Mouse (Mus musculus): ENCODE measurements around the gene Tmod2. TPM values are rescaled to one million over a fixed set of nuclear protein-coding genes. Genes with fewer than 3 reads are reported as not detected.

Tmod2 gene
- polyA plus RNA-seq, 1 experiment from 2014 or later: 22.8 TPM

DNA sequence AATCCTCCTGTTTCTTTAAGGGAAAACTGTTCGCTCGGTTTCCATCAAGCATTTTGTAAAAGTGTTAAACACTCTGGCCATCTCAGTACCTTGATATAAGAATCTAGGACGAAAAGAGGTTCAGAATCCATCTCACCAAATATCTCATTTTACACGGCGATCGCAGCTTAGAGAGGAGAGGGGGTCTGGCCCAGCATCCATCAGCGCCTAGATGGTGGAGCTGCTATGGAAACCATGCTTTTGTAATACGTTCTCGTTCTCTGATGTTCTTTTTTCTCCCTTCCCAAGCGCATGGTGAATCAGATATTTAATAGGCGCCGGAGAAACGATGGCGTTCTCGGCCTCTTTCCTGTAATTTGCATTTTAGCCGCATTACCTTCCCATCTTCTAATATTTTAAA lies 1.2 kb downstream of the Tmod2 start:
- Histone ChIP-seq H3K36me3 (ENCODE audit: control insufficient read depth, insufficient read depth, low read length) (no peaks in the 10 kb centered on the region), H3K27ac (ENCODE audit: low read depth, low read length) (no peak overlapping the region), H3K4me3 (ENCODE audit: low read length) (peak overlapping the region; percentile 77), H3K4me2 (replicated peaks; ENCODE audit: low read depth, low read length) (peak overlapping the region; percentile 97), H3K9ac (ENCODE audit: low read depth, low read length) (peak overlapping the region; percentile 69; the same call in 1 of the 2 replicates), H3K4me1 (ENCODE audit: control insufficient read depth, insufficient read depth, low read length) (no peaks in the 10 kb centered on the region), H3K27me3 (ENCODE audit: control insufficient read depth, insufficient read depth, low read length) (no peaks in the 10 kb centered on the region), H3K9me3 (ENCODE audit: control insufficient read depth, low read length) (no peaks in the 10 kb centered on the region)
- 21% methylated on average over 16 of the region's 16 CpGs for WGBS
- no peak for ATAC-seq (ENCODE audit: low FRiP score, low TSS enrichment)

DNA sequence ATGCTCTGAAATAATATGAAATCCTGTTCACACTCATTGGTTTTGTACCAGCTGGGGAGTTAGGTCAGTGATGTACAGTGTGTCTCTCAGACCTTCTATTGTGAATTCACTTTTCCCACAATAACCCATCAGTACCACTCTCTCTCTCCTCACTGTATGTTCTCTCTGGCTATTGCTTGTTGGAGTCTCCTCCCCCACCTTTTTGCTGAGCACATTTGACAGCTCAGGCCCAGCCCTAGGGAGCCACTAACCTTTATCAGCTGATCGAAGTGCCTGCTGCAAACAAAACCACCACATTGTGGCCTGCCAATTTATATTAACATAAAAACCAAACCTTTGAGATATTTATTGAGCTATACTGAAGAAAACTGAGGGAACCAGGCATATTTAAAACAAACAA lies 1.6 kb downstream of the Tmod2 start:
- Histone ChIP-seq H3K9ac (ENCODE audit: low read depth, low read length) (no peak overlapping the region), H3K4me3 (ENCODE audit: low read length) (no peak overlapping the region; the same call in 1 of the 2 replicates), H3K4me1 (ENCODE audit: control insufficient read depth, insufficient read depth, low read length) (no peaks in the 10 kb centered on the region), H3K9me3 (ENCODE audit: control insufficient read depth, low read length) (no peaks in the 10 kb centered on the region), H3K27ac (ENCODE audit: low read depth, low read length) (no peak overlapping the region), H3K27me3 (ENCODE audit: control insufficient read depth, insufficient read depth, low read length) (no peaks in the 10 kb centered on the region), H3K36me3 (ENCODE audit: control insufficient read depth, insufficient read depth, low read length) (no peaks in the 10 kb centered on the region), H3K4me2 (replicated peaks; ENCODE audit: low read depth, low read length) (no peak overlapping the region)
- WGBS: 55% methylated on average over 1 of the region's 1 CpGs
- no peak for ATAC-seq (ENCODE audit: low FRiP score, low TSS enrichment)

DNA sequence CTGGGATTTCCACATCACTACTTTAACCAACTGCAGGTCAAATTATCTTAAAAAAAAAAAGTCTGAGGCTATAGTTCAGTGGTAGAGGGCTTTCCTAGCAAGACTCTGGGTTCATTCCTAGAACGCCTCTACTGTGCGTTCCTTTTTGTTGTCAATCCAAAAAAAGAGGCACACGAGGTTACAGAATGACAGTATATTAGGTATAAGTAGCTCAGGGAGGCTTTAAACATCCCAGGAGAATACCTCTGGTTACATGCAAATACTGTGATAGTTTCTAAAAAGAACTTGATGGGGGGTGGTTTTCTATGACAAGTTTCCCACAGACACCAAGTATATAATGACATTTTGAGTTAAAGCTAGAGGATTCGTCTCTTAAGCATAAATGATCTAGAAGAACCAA lies 3.6 kb downstream of the Tmod2 start:
- Histone ChIP-seq H3K27ac (ENCODE audit: low read depth, low read length) (no peak overlapping the region), H3K36me3 (ENCODE audit: control insufficient read depth, insufficient read depth, low read length) (no peaks in the 10 kb centered on the region), H3K4me3 (ENCODE audit: low read length) (no peak overlapping the region), H3K9ac (ENCODE audit: low read depth, low read length) (no peak overlapping the region), H3K27me3 (ENCODE audit: control insufficient read depth, insufficient read depth, low read length) (no peaks in the 10 kb centered on the region), H3K4me2 (replicated peaks; ENCODE audit: low read depth, low read length) (no peak overlapping the region), H3K4me1 (ENCODE audit: control insufficient read depth, insufficient read depth, low read length) (no peaks in the 10 kb centered on the region), H3K9me3 (ENCODE audit: control insufficient read depth, low read length) (no peaks in the 10 kb centered on the region)
- ATAC-seq (ENCODE audit: low FRiP score, low TSS enrichment): no peak
- 90% methylated on average over 4 of the region's 4 CpGs for WGBS

DNA sequence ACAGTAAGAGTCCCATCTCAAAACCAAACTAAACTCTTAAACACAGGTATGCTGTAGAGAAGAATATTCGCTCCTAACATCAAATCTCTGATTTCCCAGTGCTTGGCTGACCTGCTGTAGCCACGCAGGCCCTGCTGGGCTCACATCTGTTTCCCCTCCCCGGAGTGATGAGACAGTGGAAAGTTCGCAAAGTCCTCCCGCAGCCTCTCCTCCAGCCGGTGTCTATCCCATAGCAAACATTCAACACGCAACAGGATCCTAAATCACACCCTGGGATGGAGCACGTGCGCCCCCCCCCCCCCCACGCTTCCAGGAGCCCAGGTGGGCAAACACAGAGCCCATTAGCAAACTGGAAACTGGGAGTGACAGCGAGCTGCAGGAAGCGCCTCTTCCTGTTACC lies 9.6 kb downstream of the Tmod2 start:
- peak; percentile 57; the same call in 1 of the 2 replicates for ATAC-seq (ENCODE audit: low FRiP score, low TSS enrichment)
- 14% methylated on average over 12 of the region's 12 CpGs for WGBS
- Histone ChIP-seq H3K4me1 (ENCODE audit: control insufficient read depth, insufficient read depth, low read length) (0 out of 2 replicates have a peak, but pooled peaks cover 7% of the 10 kb centered on the region), H3K4me3 (ENCODE audit: low read length) (no peak overlapping the region), H3K36me3 (ENCODE audit: control insufficient read depth, insufficient read depth, low read length) (no peaks in the 10 kb centered on the region), H3K9me3 (ENCODE audit: control insufficient read depth, low read length) (no peaks in the 10 kb centered on the region), H3K27me3 (ENCODE audit: control insufficient read depth, insufficient read depth, low read length) (no peaks in the 10 kb centered on the region), H3K9ac (ENCODE audit: low read depth, low read length) (no peak overlapping the region), H3K27ac (ENCODE audit: low read depth, low read length) (0 out of 2 replicates have a peak overlapping the region, but pooled peaks have one; percentile 30), H3K4me2 (replicated peaks; ENCODE audit: low read depth, low read length) (peak overlapping the region; percentile 27)

DNA sequence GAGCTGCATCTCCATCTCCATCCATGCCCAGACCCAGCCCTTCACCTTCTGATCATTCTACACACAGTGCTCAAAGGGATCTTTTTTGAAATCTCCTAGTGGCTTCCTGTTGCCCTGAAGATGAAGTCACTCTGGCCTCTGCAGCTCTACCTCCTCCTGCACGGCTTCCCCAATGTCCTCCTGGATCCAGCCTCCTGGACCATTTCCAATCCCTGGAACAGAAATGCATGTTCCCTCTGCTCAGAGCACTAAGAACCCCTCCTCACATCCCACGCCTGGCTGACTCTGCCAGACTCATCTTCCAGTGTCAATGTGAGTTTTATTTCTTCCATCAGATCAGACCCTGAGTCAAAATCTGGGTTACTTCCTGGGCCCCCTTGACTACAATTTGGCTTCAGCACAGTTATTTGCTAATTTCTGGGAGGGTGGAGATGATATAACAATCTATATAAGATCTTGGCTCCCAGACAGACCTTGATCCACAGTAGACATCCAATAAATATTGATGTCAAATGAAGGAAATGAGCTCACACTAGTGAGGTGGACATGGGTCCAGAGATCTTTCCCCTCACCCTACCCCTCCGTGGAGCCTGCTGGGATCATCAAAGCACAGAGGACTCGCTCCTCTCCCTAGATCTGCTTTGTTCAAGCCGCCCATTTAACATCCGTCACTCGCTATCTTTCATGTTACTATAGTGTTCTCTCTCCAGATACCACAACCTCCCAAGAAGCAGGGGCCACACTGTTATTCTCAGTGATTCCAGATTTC lies 10.8 kb downstream of the Tmod2 start:
- ATAC-seq (ENCODE audit: low FRiP score, low TSS enrichment): no peak
- 63% methylated on average over 7 of the region's 7 CpGs for WGBS

DNA sequence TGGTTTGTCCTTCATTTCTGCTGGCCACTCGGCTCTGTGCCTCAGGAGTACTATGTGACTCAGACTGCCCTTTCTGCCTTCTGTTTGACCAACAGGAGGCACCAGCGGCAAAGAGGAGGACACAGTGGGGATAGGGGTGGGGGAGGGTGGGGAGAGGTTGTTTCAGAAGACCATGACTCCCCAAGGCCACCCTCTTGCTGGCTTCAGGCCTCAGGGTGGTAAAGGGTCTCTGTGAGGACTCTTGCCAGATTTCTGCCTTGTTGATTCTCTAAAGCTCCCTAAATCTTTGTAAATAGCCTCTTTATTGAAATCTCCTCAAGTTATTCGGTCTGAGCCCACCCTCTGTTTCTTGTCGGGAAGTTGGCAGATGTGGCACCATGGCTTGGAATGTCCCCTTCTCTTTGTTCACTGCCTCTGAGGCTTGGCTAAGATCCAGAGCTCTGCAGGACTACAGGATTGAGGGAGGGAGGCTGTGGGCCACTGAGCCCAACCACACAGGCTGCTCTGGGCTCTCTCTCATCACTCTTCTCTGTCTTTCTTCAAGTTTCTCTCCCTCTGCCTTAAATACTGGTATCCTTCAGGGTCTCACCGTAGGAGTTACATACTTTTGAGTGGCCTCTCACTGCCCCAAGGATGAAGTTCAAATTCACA lies 11.8 kb downstream of the Tmod2 start:
- no peak overlapping the region for H3K4me3 ChIP-seq (ENCODE audit: low read length)
- ATAC-seq (ENCODE audit: low FRiP score, low TSS enrichment): peak; percentile 33; the same call in 1 of the 2 replicates
- H3K27ac ChIP-seq (ENCODE audit: low read depth, low read length): no peak overlapping the region

More for the DNA sequence above, 10.8 kb downstream of the Tmod2 start:
- no peak overlapping the region for H3K27ac ChIP-seq (ENCODE audit: low read depth, low read length)
- H3K4me2 ChIP-seq (replicated peaks; ENCODE audit: low read depth, low read length): no peak overlapping the region
- H3K9me3 ChIP-seq (ENCODE audit: control insufficient read depth, low read length): no peaks in the 10 kb centered on the region
- H3K27me3 ChIP-seq (ENCODE audit: control insufficient read depth, insufficient read depth, low read length): no peaks in the 10 kb centered on the region
- no peaks in the 10 kb centered on the region for H3K36me3 ChIP-seq (ENCODE audit: control insufficient read depth, insufficient read depth, low read length)
- no peak overlapping the region for H3K9ac ChIP-seq (ENCODE audit: low read depth, low read length)
- no peak overlapping the region for H3K4me3 ChIP-seq (ENCODE audit: low read length)
- 0 out of 2 replicates have a peak, but pooled peaks cover 7% of the 10 kb centered on the region for H3K4me1 ChIP-seq (ENCODE audit: control insufficient read depth, insufficient read depth, low read length)

DNA sequence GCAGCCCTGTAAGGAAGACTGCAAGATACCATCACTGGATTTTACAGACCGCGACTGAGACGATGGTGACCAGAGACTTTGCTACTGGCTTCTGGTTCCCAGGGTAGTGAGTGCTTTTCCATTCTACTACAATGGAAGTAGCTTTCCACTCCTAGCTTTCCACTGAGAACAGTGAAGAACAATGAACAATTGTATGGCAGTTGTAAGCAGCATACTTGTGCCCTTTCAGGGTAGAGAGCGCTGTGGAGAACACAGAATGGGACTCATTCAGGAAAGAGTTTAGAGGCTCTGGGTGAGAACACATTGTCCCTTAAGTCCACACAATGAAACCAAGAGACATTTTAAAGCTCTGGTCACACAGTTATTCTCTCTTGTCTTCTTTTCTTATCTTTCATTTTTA lies 13.5 kb downstream of the Tmod2 start:
- WGBS: 80% methylated on average over 4 of the region's 4 CpGs
- H3K9ac ChIP-seq (ENCODE audit: low read depth, low read length): no peak overlapping the region
- no peak overlapping the region for H3K4me3 ChIP-seq (ENCODE audit: low read length)
- H3K27me3 ChIP-seq (ENCODE audit: control insufficient read depth, insufficient read depth, low read length): no peaks in the 10 kb centered on the region
- H3K9me3 ChIP-seq (ENCODE audit: control insufficient read depth, low read length): no peaks in the 10 kb centered on the region
- no peak for ATAC-seq (ENCODE audit: low FRiP score, low TSS enrichment)
- no peaks in the 10 kb centered on the region for H3K36me3 ChIP-seq (ENCODE audit: control insufficient read depth, insufficient read depth, low read length)
- no peak overlapping the region for H3K4me2 ChIP-seq (replicated peaks; ENCODE audit: low read depth, low read length)
- no peak overlapping the region for H3K27ac ChIP-seq (ENCODE audit: low read depth, low read length)
- 0 out of 2 replicates have a peak, but pooled peaks cover 7% of the 10 kb centered on the region for H3K4me1 ChIP-seq (ENCODE audit: control insufficient read depth, insufficient read depth, low read length)

More for the DNA sequence above, 11.8 kb downstream of the Tmod2 start:
- no peaks in the 10 kb centered on the region for H3K9me3 ChIP-seq (ENCODE audit: control insufficient read depth, low read length)
- H3K27me3 ChIP-seq (ENCODE audit: control insufficient read depth, insufficient read depth, low read length): no peaks in the 10 kb centered on the region
- H3K36me3 ChIP-seq (ENCODE audit: control insufficient read depth, insufficient read depth, low read length): no peaks in the 10 kb centered on the region
- 0 out of 2 replicates have a peak, but pooled peaks cover 7% of the 10 kb centered on the region for H3K4me1 ChIP-seq (ENCODE audit: control insufficient read depth, insufficient read depth, low read length)
- WGBS: 64% methylated on average over 5 of the region's 5 CpGs
- H3K9ac ChIP-seq (ENCODE audit: low read depth, low read length): no peak overlapping the region
- H3K4me2 ChIP-seq (replicated peaks; ENCODE audit: low read depth, low read length): no peak overlapping the region

DNA sequence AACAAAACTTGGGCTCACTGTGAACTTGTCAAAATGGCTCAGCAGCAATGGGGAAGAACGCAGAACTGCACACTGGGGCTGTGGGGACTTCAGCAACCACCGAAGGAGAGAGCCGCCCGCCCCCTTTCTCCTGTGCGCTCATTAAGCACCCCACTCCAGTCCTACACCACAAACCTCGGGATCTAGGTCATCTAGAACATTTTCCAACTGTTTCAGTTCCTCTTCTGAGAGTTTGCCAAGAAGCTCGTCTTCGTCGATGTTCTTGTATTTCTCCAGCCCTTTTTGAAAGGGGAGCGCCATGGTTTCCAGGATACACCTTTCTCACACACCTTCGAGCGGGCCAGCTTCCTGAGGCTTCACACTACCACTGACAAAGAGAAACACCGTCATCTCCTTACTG lies 14.1 kb downstream of the Tmod2 start:
- no peak overlapping the region for H3K27ac ChIP-seq (ENCODE audit: low read depth, low read length)
- H3K4me2 ChIP-seq (replicated peaks; ENCODE audit: low read depth, low read length): no peak overlapping the region
- 0 out of 2 replicates have a peak, but pooled peaks cover 7% of the 10 kb centered on the region for H3K4me1 ChIP-seq (ENCODE audit: control insufficient read depth, insufficient read depth, low read length)
- H3K9me3 ChIP-seq (ENCODE audit: control insufficient read depth, low read length): no peaks in the 10 kb centered on the region
- ATAC-seq (ENCODE audit: low FRiP score, low TSS enrichment): no peak
- H3K9ac ChIP-seq (ENCODE audit: low read depth, low read length): no peak overlapping the region
- no peak overlapping the region for H3K4me3 ChIP-seq (ENCODE audit: low read length)
- H3K27me3 ChIP-seq (ENCODE audit: control insufficient read depth, insufficient read depth, low read length): no peaks in the 10 kb centered on the region
- H3K36me3 ChIP-seq (ENCODE audit: control insufficient read depth, insufficient read depth, low read length): no peaks in the 10 kb centered on the region
- 86% methylated on average over 13 of the region's 13 CpGs for WGBS

DNA sequence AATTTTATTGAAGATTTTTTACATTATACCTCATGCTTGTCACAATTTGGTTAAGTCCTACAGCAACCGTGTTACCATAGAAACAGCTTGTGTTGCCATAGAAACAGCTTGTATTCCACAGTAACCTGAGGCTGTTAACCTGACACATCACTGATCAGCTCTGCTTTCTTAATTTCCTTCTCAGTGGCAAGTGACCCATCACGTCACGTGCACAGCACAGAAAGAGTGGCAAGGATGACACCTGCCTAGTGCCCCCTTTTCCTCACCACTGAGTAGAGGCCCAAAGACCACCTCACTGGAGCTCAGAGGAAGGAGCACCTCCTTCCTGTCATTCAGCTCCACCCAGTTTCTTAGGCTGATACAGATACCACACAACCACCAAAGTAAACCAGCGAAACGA lies 17.6 kb downstream of the Tmod2 start:
- H3K9ac ChIP-seq (ENCODE audit: low read depth, low read length): no peak overlapping the region
- WGBS: 66% methylated on average over 5 of the region's 5 CpGs
- ATAC-seq (ENCODE audit: low FRiP score, low TSS enrichment): 0 out of 2 replicates have a peak, but pooled peaks have one; percentile 25
- H3K27me3 ChIP-seq (ENCODE audit: control insufficient read depth, insufficient read depth, low read length): no peaks in the 10 kb centered on the region
- H3K9me3 ChIP-seq (ENCODE audit: control insufficient read depth, low read length): no peaks in the 10 kb centered on the region
- H3K4me1 ChIP-seq (ENCODE audit: control insufficient read depth, insufficient read depth, low read length): no peaks in the 10 kb centered on the region
- no peaks in the 10 kb centered on the region for H3K36me3 ChIP-seq (ENCODE audit: control insufficient read depth, insufficient read depth, low read length)
- H3K4me2 ChIP-seq (replicated peaks; ENCODE audit: low read depth, low read length): no peak overlapping the region
- H3K4me3 ChIP-seq (ENCODE audit: low read length): no peak overlapping the region
- H3K27ac ChIP-seq (ENCODE audit: low read depth, low read length): no peak overlapping the region
